ENCODE assay signal across 8 mouse cellular contexts in the genomic region with DNA sequence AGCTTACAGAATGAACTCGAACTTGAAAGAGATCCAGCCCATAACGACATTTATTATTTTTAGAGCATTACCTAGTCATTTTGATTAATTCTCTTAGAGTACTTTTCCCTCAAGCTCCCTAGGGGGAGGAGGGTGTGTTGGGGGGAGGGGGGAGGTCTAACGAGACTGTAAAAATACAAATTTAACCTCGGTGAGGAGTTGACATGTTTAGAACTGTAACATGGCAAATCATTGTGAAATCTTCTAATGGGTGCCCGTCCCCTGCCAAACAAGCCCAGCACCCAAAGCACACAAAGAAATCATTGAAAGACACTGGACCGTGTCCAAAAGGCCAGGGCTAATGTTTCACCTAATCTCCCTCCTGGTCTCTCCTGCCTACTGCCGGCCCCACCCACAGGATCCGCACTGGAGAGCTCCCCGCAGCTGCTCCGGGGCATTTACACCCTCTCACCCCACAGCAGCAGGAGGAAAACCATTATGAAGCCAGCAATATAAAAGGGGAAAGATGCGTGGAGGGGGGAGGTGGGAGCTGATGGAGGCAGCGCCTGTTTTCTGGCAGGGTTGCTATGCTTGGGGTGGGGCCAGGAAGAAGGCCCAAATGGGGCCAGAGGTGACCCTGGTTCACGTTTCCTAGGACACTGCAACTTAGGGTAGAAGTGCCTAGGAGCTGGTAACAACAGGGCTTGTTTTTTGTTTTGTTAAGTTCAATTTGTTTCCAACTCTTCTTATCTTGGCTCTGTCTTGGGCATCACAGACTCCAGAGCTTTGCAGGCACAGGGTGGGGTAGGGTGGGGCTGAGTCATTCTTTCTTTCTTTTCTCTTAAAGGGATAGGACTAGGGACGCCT.
A peak's percentile ranks its signal among the peaks of the same experiment; 100 is the strongest.
DNase-seq lines count a peak whose midpoint lies in the region; ATAC-seq and TF ChIP-seq lines count a peak whose summit lies in the region.

No protein-coding gene starts in this region.

- no peaks in the 10 kb centered on the region for H3K27me3 ChIP-seq in embryonic facial prominence, embryonic 13.5 days
- H3K27me3 ChIP-seq in heart, embryonic 11.5 days (ENCODE audit: control insufficient read depth, insufficient read depth, low read length) = no peaks in the 10 kb centered on the region
- H3K27me3 ChIP-seq in kidney, embryonic 15.5 days = no peaks in the 10 kb centered on the region
- H3K27me3 ChIP-seq in stomach, postnatal 0 days (ENCODE audit: control insufficient read depth, insufficient read depth, low read length) = no peaks in the 10 kb centered on the region

- peak; percentile 73 for ATAC-seq in embryonic facial prominence, embryonic 13.5 days (ENCODE audit: insufficient number of reproducible peaks, insufficient read depth, low FRiP score, low TSS enrichment, low read depth)
- peak; percentile 86 for ATAC-seq in heart, embryonic 11.5 days (replicated peaks; ENCODE audit: insufficient number of reproducible peaks, low FRiP score, low TSS enrichment)
- peak; percentile 92 for ATAC-seq in kidney, embryonic 15.5 days (replicated peaks; ENCODE audit: low FRiP score)
- peak; percentile 91 for ATAC-seq in stomach, postnatal 0 days (ENCODE audit: low FRiP score, low TSS enrichment)

- no peak for TF ChIP-seq EP300 in stomach, postnatal 0 days (optimal IDR thresholded peaks at IDR 0.05)

- 0 out of 2 replicates have a peak, but pooled peaks have one; percentile 18 for TF ChIP-seq CTCF in stomach, postnatal 0 days (IDR thresholded peaks at IDR 0.05; ENCODE audit: low read depth)

- no peaks in the 10 kb centered on the region for H3K36me3 ChIP-seq in embryonic facial prominence, embryonic 13.5 days
- H3K36me3 ChIP-seq in heart, embryonic 11.5 days (ENCODE audit: control insufficient read depth, insufficient read depth, low read length) = no peaks in the 10 kb centered on the region
- H3K36me3 ChIP-seq in kidney, embryonic 15.5 days = no peaks in the 10 kb centered on the region
- no peaks in the 10 kb centered on the region for H3K36me3 ChIP-seq in stomach, postnatal 0 days (ENCODE audit: control insufficient read depth, insufficient read depth, low read length)

- peak overlapping the region; percentile 22; the same call in 1 of the 2 replicates for H3K9ac ChIP-seq in embryonic facial prominence, embryonic 13.5 days
- peak overlapping the region; percentile 22; the same call in 1 of the 2 replicates for H3K9ac ChIP-seq in heart, embryonic 11.5 days (ENCODE audit: low read depth, low read length)
- no peak overlapping the region for H3K9ac ChIP-seq in kidney, embryonic 15.5 days
- peak overlapping the region; percentile 55 for H3K9ac ChIP-seq in stomach, postnatal 0 days (ENCODE audit: low read length)

- H3K27ac ChIP-seq in embryonic facial prominence, embryonic 13.5 days = peak overlapping the region; percentile 78
- peak overlapping the region; percentile 81 for H3K27ac ChIP-seq in heart, embryonic 11.5 days (ENCODE audit: low read depth, low read length)
- H3K27ac ChIP-seq in kidney, embryonic 15.5 days = peak overlapping the region; percentile 89
- peak overlapping the region; percentile 90 for H3K27ac ChIP-seq in stomach, postnatal 0 days (replicated peaks)

- no peak overlapping the region for H3K4me3 ChIP-seq in embryonic facial prominence, embryonic 13.5 days
- H3K4me3 ChIP-seq in heart, embryonic 11.5 days (ENCODE audit: low read depth, low read length) = no peak overlapping the region
- H3K4me3 ChIP-seq in kidney, embryonic 15.5 days (replicated peaks) = no peak overlapping the region
- peak overlapping the region; percentile 21; the same call in 1 of the 2 replicates for H3K4me3 ChIP-seq in stomach, postnatal 0 days (ENCODE audit: low read depth, low read length)

- 7% methylated on average over 14 of the region's 14 CpGs for WGBS in embryonic facial prominence, embryonic 13.5 days
- 12% methylated on average over 14 of the region's 14 CpGs for whole genome bisulfite sequencing in heart, embryonic 11.5 days (ENCODE audit: insufficient replicate concordance)
- 3% methylated on average over 14 of the region's 14 CpGs for WGBS in kidney, embryonic 15.5 days
- 5% methylated on average over 14 of the region's 14 CpGs for WGBS in stomach, postnatal 0 days

- no peaks in the 10 kb centered on the region for H3K9me3 ChIP-seq in embryonic facial prominence, embryonic 13.5 days
- no peaks in the 10 kb centered on the region for H3K9me3 ChIP-seq in heart, embryonic 11.5 days (replicated peaks; ENCODE audit: control insufficient read depth, low read length)
- H3K9me3 ChIP-seq in kidney, embryonic 15.5 days (replicated peaks) = no peaks in the 10 kb centered on the region
- H3K9me3 ChIP-seq in stomach, postnatal 0 days (ENCODE audit: control insufficient read depth, low read length) = no peaks in the 10 kb centered on the region

- peak overlapping the region; percentile 48 for H3K4me2 ChIP-seq in embryonic facial prominence, embryonic 13.5 days
- H3K4me2 ChIP-seq in heart, embryonic 11.5 days = peak overlapping the region; percentile 52
- peak overlapping the region; percentile 48 for H3K4me2 ChIP-seq in kidney, embryonic 15.5 days
- peak overlapping the region; percentile 47 for H3K4me2 ChIP-seq in stomach, postnatal 0 days (replicated peaks; ENCODE audit: low read depth)

- H3K4me1 ChIP-seq in embryonic facial prominence, embryonic 13.5 days = peaks cover 44% of the 10 kb centered on the region
- peaks cover 19% of the 10 kb centered on the region for H3K4me1 ChIP-seq in heart, embryonic 11.5 days (ENCODE audit: control insufficient read depth, insufficient read depth, low read length)
- peaks cover 69% of the 10 kb centered on the region for H3K4me1 ChIP-seq in kidney, embryonic 15.5 days
- peaks cover 6% of the 10 kb centered on the region for H3K4me1 ChIP-seq in stomach, postnatal 0 days (replicated peaks; ENCODE audit: control insufficient read depth, insufficient read depth)

- DNase-seq in retina, postnatal 1 day = peak; percentile 64
- DNase-seq in retina, embryonic 14.5 days (ENCODE audit: low spot score) = no peak
- DNase-seq in lung, postnatal 10 days = peak; percentile 77
- peak; percentile 88 for DNase-seq in stomach, postnatal 0 days (ENCODE audit: low spot score)
- no peak for DNase-seq in frontal cortex, adult 2 months (ENCODE audit: extremely low spot score in 1 of 2, low spot score in 1 of 2)

Comparison
In these comparisons a context has a peak if more than half of its experiments do, and no peak if none do; other contexts are left out.
1. DNase-seq: peak in retina, postnatal 1 day (single experiment), lung, postnatal 10 days (single experiment) and stomach, postnatal 0 days (single experiment); none in retina, embryonic 14.5 days (single experiment) and frontal cortex, adult 2 months (0 of 2).
2. Peak in every context shown above with its lines, with median percentiles within 50 percentile points of each other: ATAC-seq, H3K27ac ChIP-seq and H3K4me2 ChIP-seq.